Mouse (Mus musculus) kidney, embryonic 16.5 days (tissue): ENCODE results near the gene Usp22. TPM values are rescaled to one million over a fixed set of nuclear protein-coding genes. Genes with fewer than 3 reads are reported as not detected.

Source experiments
- ATAC-seq: fragments of 200-750 bp; cut with Nextera tagmentation; 2 replicates; pipeline ENCODE4 v1.8.0; 2017; ENCODE audit warnings: moderate TSS enrichment; ENCODE audit not compliant: low FRiP score, low TSS enrichment
- H3K27ac ChIP-seq: fragments of 300-500 bp; sonication (generic); 2 replicates; pipeline ENCODE4 v1.5.1; 2014; ENCODE audit warnings: low read length
- H3K27me3 ChIP-seq: fragments of 300-500 bp; sonication (generic); 2 replicates; pipeline ENCODE4 v1.6.1; 2014; ENCODE audit warnings: low read length, control low read depth, mixed read lengths; ENCODE audit not compliant: insufficient read depth
- H3K36me3 ChIP-seq: fragments of 300-500 bp; sonication (generic); 2 replicates; pipeline ENCODE4 v1.6.1; 2014; ENCODE audit warnings: low read length, control low read depth, mixed read lengths; ENCODE audit not compliant: insufficient read depth
- H3K4me1 ChIP-seq: fragments of 300-500 bp; sonication (generic); 2 replicates; pipeline ENCODE4 v1.6.1; 2014; ENCODE audit warnings: low read length, control low read depth, mixed read lengths; ENCODE audit not compliant: insufficient read depth
- H3K4me2 ChIP-seq: fragments of 300-500 bp; sonication (generic); replicated peaks from 2 replicates; pipeline ENCODE4 v1.6.1; 2014; ENCODE audit warnings: low read depth, low read length
- H3K4me3 ChIP-seq: fragments of 300-500 bp; sonication (generic); 2 replicates; pipeline ENCODE4 v1.5.1; 2014; ENCODE audit warnings: mild to moderate bottlenecking, low read length
- H3K9ac ChIP-seq: fragments of 300-500 bp; sonication (generic); replicated peaks from 2 replicates; pipeline ENCODE4 v1.6.1; 2014; ENCODE audit warnings: low read length
- H3K9me3 ChIP-seq: fragments of 300-500 bp; sonication (generic); 2 replicates; pipeline ENCODE4 v1.6.1; 2016; ENCODE audit warnings: low read length, control low read depth
- WGBS: fragments of 180-500 bp; shearing (Covaris S2); extraction: QIAGEN DNeasy Blood & Tissue Kit; methylation state at CpG from one replicate; pipeline ENCODE4 v1.1.7; 2014; 5-methylcytosine and 5-hydroxymethylcytosine counted together
- polyA plus RNA-seq: library from polyadenylated mRNA; unstranded; fragments of >200 nt; fragmentation: Nextera tagmentation; extraction: Ambion mirVana; gene quantifications from 2 replicates; pipeline ENCODE4 v1.2.1, GENCODE M21; 2015

Gene Usp22
- polyA plus RNA-seq, 1 experiment from 2014 or later = 137 TPM

- no peak overlapping the region for H3K9ac ChIP-seq
Observed at GRCm38 (mm10) chr11:61127421-61128055, 47.3 kb downstream of the Usp22 start.

GRCm38 (mm10) chr11:61126606-61127355 lies 48.1 kb downstream of the Usp22 start, which contains the start of gene Tnfrsf13b:
Tnfrsf13b (plus strand) TSS chr11:61126755.
- H3K9ac ChIP-seq = no peak within 1 kb of the TSS
- H3K9me3 ChIP-seq = no peaks in the 10 kb centered on the region
- no peaks in the 10 kb centered on the region for H3K4me1 ChIP-seq
- no peaks in the 10 kb centered on the region for H3K36me3 ChIP-seq
- H3K27ac ChIP-seq = no peak within 1 kb of the TSS
- no peak for ATAC-seq
- H3K27me3 ChIP-seq = no peaks in the 10 kb centered on the region
- 78% methylated on average over 23 of the region's 23 CpGs for WGBS
- no peak within 1 kb of the TSS for H3K4me2 ChIP-seq
- H3K4me3 ChIP-seq = no peak within 1 kb of the TSS

More at GRCm38 (mm10) chr11:61127421-61128055, 47.3 kb downstream of the Usp22 start:
- no peak overlapping the region for H3K27ac ChIP-seq
- ATAC-seq = no peak
- no peaks in the 10 kb centered on the region for H3K9me3 ChIP-seq
- no peak overlapping the region for H3K4me3 ChIP-seq
- WGBS = 92% methylated on average over 8 of the region's 8 CpGs
- no peaks in the 10 kb centered on the region for H3K36me3 ChIP-seq
- H3K27me3 ChIP-seq = no peaks in the 10 kb centered on the region
- no peaks in the 10 kb centered on the region for H3K4me1 ChIP-seq
- H3K4me2 ChIP-seq = no peak overlapping the region

- H3K4me3 ChIP-seq = no peak overlapping the region
- no peak overlapping the region for H3K27ac ChIP-seq
- H3K9me3 ChIP-seq = no peaks in the 10 kb centered on the region
- H3K27me3 ChIP-seq = no peaks in the 10 kb centered on the region
- no peak overlapping the region for H3K4me2 ChIP-seq
- 86% methylated on average over 5 of the region's 5 CpGs for WGBS
- H3K36me3 ChIP-seq = no peaks in the 10 kb centered on the region
- no peak for ATAC-seq
- H3K9ac ChIP-seq = no peak overlapping the region
- H3K4me1 ChIP-seq = no peaks in the 10 kb centered on the region
Observed at GRCm38 (mm10) chr11:61125970-61126369, 48.9 kb downstream of the Usp22 start.

GRCm38 (mm10) chr11:61123886-61124285 lies 51.0 kb downstream of the Usp22 start:
- Histone ChIP-seq H3K4me3 (no peak overlapping the region), H3K4me2 (no peak overlapping the region), H3K36me3 (no peaks in the 10 kb centered on the region), H3K27ac (no peak overlapping the region), H3K9ac (no peak overlapping the region), H3K27me3 (no peaks in the 10 kb centered on the region), H3K4me1 (no peaks in the 10 kb centered on the region), H3K9me3 (no peaks in the 10 kb centered on the region)
- ATAC-seq = no peak
- WGBS = 66% methylated on average over 3 of the region's 3 CpGs

GRCm38 (mm10) chr11:61122769-61123288 lies 52.0 kb downstream of the Usp22 start:
- no peak for ATAC-seq
- H3K4me3 ChIP-seq = no peak overlapping the region
- H3K4me2 ChIP-seq = no peak overlapping the region
- no peaks in the 10 kb centered on the region for H3K36me3 ChIP-seq
- peaks cover 4% of the 10 kb centered on the region; the same call in 1 of the 2 replicates for H3K9me3 ChIP-seq
- WGBS = 86% methylated on average over 8 of the region's 8 CpGs
- no peaks in the 10 kb centered on the region for H3K27me3 ChIP-seq
- H3K27ac ChIP-seq = no peak overlapping the region
- H3K9ac ChIP-seq = no peak overlapping the region
- no peaks in the 10 kb centered on the region for H3K4me1 ChIP-seq

GRCm38 (mm10) chr11:61122283-61122768 lies 52.5 kb downstream of the Usp22 start:
- H3K4me3 ChIP-seq = no peak overlapping the region
- H3K9me3 ChIP-seq = peaks cover 4% of the 10 kb centered on the region; the same call in 1 of the 2 replicates
- 84% methylated on average over 9 of the region's 9 CpGs for WGBS
- H3K36me3 ChIP-seq = no peaks in the 10 kb centered on the region
- H3K4me1 ChIP-seq = no peaks in the 10 kb centered on the region
- H3K4me2 ChIP-seq = no peak overlapping the region
- H3K27ac ChIP-seq = no peak overlapping the region
- no peak overlapping the region for H3K9ac ChIP-seq
- no peaks in the 10 kb centered on the region for H3K27me3 ChIP-seq
- ATAC-seq = no peak

- no peak for ATAC-seq
- Histone ChIP-seq H3K27me3 (no peaks in the 10 kb centered on the region), H3K9me3 (peaks cover 4% of the 10 kb centered on the region; the same call in 1 of the 2 replicates), H3K4me3 (no peak overlapping the region), H3K4me2 (no peak overlapping the region), H3K36me3 (no peaks in the 10 kb centered on the region), H3K27ac (no peak overlapping the region), H3K9ac (no peak overlapping the region), H3K4me1 (no peaks in the 10 kb centered on the region)
- WGBS = 72% methylated on average over 3 of the region's 3 CpGs
Observed at GRCm38 (mm10) chr11:61119996-61120583, 54.8 kb downstream of the Usp22 start.

- no peaks in the 10 kb centered on the region for H3K4me1 ChIP-seq
- peaks cover 4% of the 10 kb centered on the region; the same call in 1 of the 2 replicates for H3K9me3 ChIP-seq
- H3K36me3 ChIP-seq = no peaks in the 10 kb centered on the region
- ATAC-seq = no peak
- H3K27me3 ChIP-seq = no peaks in the 10 kb centered on the region
- WGBS = 71% methylated on average over 8 of the region's 8 CpGs
- no peak overlapping the region for H3K4me2 ChIP-seq
- H3K4me3 ChIP-seq = no peak overlapping the region
- H3K27ac ChIP-seq = no peak overlapping the region
- H3K9ac ChIP-seq = no peak overlapping the region
Observed at GRCm38 (mm10) chr11:61116226-61116625, 58.6 kb downstream of the Usp22 start.

- Histone ChIP-seq H3K4me2 (no peak overlapping the region), H3K4me3 (no peak overlapping the region), H3K9me3 (no peaks in the 10 kb centered on the region), H3K4me1 (no peaks in the 10 kb centered on the region), H3K27ac (no peak overlapping the region), H3K36me3 (no peaks in the 10 kb centered on the region), H3K9ac (no peak overlapping the region), H3K27me3 (no peaks in the 10 kb centered on the region)
- ATAC-seq = no peak
- 71% methylated on average over 8 of the region's 8 CpGs for WGBS
Observed at GRCm38 (mm10) chr11:61112323-61112995, 62.4 kb downstream of the Usp22 start.
